Comparison of ENCODE assay signal across 8 mouse cellular contexts in the genomic region with DNA sequence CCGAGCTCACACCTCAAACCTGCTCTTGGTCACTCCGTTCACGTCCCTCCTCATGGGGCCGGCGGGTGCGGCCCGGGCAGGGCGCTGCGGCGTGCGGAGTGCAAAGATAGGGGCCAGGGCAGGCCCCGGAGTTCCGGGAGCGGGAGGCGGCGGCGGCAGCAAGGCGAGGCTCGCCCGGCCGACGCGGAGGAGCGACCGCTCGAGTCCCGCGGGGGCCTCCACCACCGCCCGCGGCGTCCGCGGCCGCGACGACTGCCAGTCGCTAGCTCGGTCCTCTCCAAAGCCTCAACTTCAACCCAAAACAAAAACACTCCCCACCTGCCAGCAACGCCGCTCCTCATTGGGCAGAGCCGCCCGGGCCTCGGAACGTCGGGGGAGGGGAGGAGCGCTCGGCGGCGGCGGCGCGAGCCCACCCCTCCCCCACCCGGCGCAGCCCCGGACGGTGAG. TPM values are rescaled to one million over a fixed set of nuclear protein-coding genes. Genes with fewer than 3 reads are reported as not detected.
DNase-seq lines count a peak whose midpoint lies in the region; ATAC-seq and TF ChIP-seq lines count a peak whose summit lies in the region.

No protein-coding gene starts in this region.

- H3K27me3 ChIP-seq in E14TG2a.4 (ENCODE audit: insufficient read depth, low read length) = no peaks in the 10 kb centered on the region
- H3K27me3 ChIP-seq in forebrain, embryonic 13.5 days = no peaks in the 10 kb centered on the region
- no peaks in the 10 kb centered on the region for H3K27me3 ChIP-seq in neural tube, embryonic 15.5 days (replicated peaks)

- TF ChIP-seq CTCF in E14TG2a.4 (conservative IDR thresholded peaks at IDR 0.05; ENCODE audit: low read length) = no peak

- intact Hi-C loops in heart, postnatal 14 days (cut with DNase I) = loop anchor here (5.0 kb wide), 1 partner anchor 117 kb away; no protein-coding TSS in a partner anchor

- ATAC-seq in forebrain, embryonic 13.5 days = peak; percentile 95
- ATAC-seq in neural tube, embryonic 15.5 days (ENCODE audit: low FRiP score) = peak; percentile 93

- DNase-seq in c-Kit-positive CD71-positive TER-119-positive erythroid progenitor cells, embryonic 14.5 days (ENCODE audit: low spot score) = peak; percentile 81
- peak; percentile 94 to 95 for DNase-seq in heart, postnatal 14 days
- DNase-seq in layer of hippocampus, adult 11-12 months (ENCODE audit: low spot score) = peak; percentile 92
- DNase-seq in lung, adult 18-20 months = peak; percentile 93 to 94
- peak; percentile 92 for DNase-seq in testis, postnatal 14 days (ENCODE audit: low spot score)

- peak overlapping the region; percentile 95 for H3K9ac ChIP-seq in forebrain, embryonic 13.5 days
- H3K9ac ChIP-seq in neural tube, embryonic 15.5 days (replicated peaks) = peak overlapping the region; percentile 78

- peaks cover 25% of the 10 kb centered on the region for H3K36me3 ChIP-seq in E14TG2a.4 (ENCODE audit: insufficient read depth, low read length)
- H3K36me3 ChIP-seq in forebrain, embryonic 13.5 days (ENCODE audit: poor library complexity, severe bottlenecking) = peaks cover 8% of the 10 kb centered on the region
- H3K36me3 ChIP-seq in neural tube, embryonic 15.5 days = peaks cover 7% of the 10 kb centered on the region; the same call in 1 of the 2 replicates

- peak overlapping the region; percentile 100 for H3K4me3 ChIP-seq in E14TG2a.4 (replicated peaks; ENCODE audit: low read length)
- peak overlapping the region; percentile 96 for H3K4me3 ChIP-seq in forebrain, embryonic 13.5 days
- peak overlapping the region; percentile 69 for H3K4me3 ChIP-seq in neural tube, embryonic 15.5 days (replicated peaks)

- H3K4me1 ChIP-seq in E14TG2a.4 (replicated peaks; ENCODE audit: low read depth, low read length) = peaks cover 43% of the 10 kb centered on the region
- H3K4me1 ChIP-seq in forebrain, embryonic 13.5 days = peaks cover 29% of the 10 kb centered on the region
- peaks cover 31% of the 10 kb centered on the region for H3K4me1 ChIP-seq in neural tube, embryonic 15.5 days

- peak overlapping the region; percentile 96 for H3K27ac ChIP-seq in forebrain, embryonic 13.5 days
- peak overlapping the region; percentile 96 for H3K27ac ChIP-seq in neural tube, embryonic 15.5 days (replicated peaks)

- WGBS in forebrain, embryonic 13.5 days = 0% methylated on average over 18 of the region's 57 CpGs
- under 1% methylated on average over 46 of the region's 57 CpGs for WGBS in neural tube, embryonic 15.5 days

- H3K9me3 ChIP-seq in E14TG2a.4 (ENCODE audit: low read length) = no peaks in the 10 kb centered on the region
- H3K9me3 ChIP-seq in forebrain, embryonic 13.5 days (replicated peaks) = no peaks in the 10 kb centered on the region
- no peaks in the 10 kb centered on the region for H3K9me3 ChIP-seq in neural tube, embryonic 15.5 days (replicated peaks)

- H3K4me2 ChIP-seq in forebrain, embryonic 13.5 days = peak overlapping the region; percentile 94
- H3K4me2 ChIP-seq in neural tube, embryonic 15.5 days = peak overlapping the region; percentile 82

RNA-seq across cellular contexts. Expression of gene Fbxl20, which starts 0.9 kb away (rescaled TPM):
- 31.8 and 32.9 TPM in 2 replicates for polyA plus RNA-seq in forebrain, embryonic 13.5 days (2015; fragmentation: Nextera tagmentation; extraction: Ambion mirVana)
- 10 to 100 TPM; 19.7 to 22.4 TPM for total RNA-seq in heart, postnatal 14 days (2021)
- 21.1 and 23.0 TPM in 2 replicates for polyA plus RNA-seq in neural tube, embryonic 15.5 days (2015; fragmentation: Nextera tagmentation; extraction: Ambion mirVana)

RNA-seq across cellular contexts. Expression of gene Med1, which starts 43.8 kb away (rescaled TPM):
- 77.5 and 78.3 TPM in 2 replicates for polyA plus RNA-seq in forebrain, embryonic 13.5 days (2015; fragmentation: Nextera tagmentation; extraction: Ambion mirVana)
- 10 to 100 TPM; 38.0 to 42.9 TPM for total RNA-seq in heart, postnatal 14 days (2021)
- 51.3 and 54.1 TPM in 2 replicates for polyA plus RNA-seq in neural tube, embryonic 15.5 days (2015; fragmentation: Nextera tagmentation; extraction: Ambion mirVana)

RNA-seq across cellular contexts. Expression of gene Cdk12, which starts 53.5 kb away (rescaled TPM):
- 17.7 and 19.0 TPM in 2 replicates for polyA plus RNA-seq in forebrain, embryonic 13.5 days (2015; fragmentation: Nextera tagmentation; extraction: Ambion mirVana)
- total RNA-seq in heart, postnatal 14 days (2021) = 10 to 100 TPM; 26.3 to 27.6 TPM
- polyA plus RNA-seq in neural tube, embryonic 15.5 days (2015; fragmentation: Nextera tagmentation; extraction: Ambion mirVana) = 7.1 and 7.2 TPM in 2 replicates

Comparison
In these comparisons a context has a peak if more than half of its experiments do, and no peak if none do; other contexts are left out.
1. Peak in every context shown above with its lines: DNase-seq, ATAC-seq, H3K4me3 ChIP-seq and H3K27ac ChIP-seq.